Mouse (Mus musculus) right cerebral cortex, postnatal 14 days (tissue): ENCODE results near the gene Tle1.
A peak's percentile ranks its signal among the peaks of the same experiment; 100 is the strongest.

Source experiments
- DNase-seq: peaks from one replicate; pipeline ENCODE4 v3.0.0; 2022

Tle1 gene

GRCm38 (mm10) chr4:72200559-72201409 lies at the start of gene Tle1:
Gene Tle1, minus strand, starts transcription at chr4:72200919.
- DNase-seq: peak; percentile 99

GRCm38 (mm10) chr4:72233584-72234219 lies 33.0 kb upstream of the Tle1 start:
- no peak for DNase-seq

GRCm38 (mm10) chr4:72232206-72232605 lies 31.5 kb upstream of the Tle1 start:
- no peak for DNase-seq

GRCm38 (mm10) chr4:72230832-72231231 lies 30.1 kb upstream of the Tle1 start:
- no peak for DNase-seq

- no peak for DNase-seq
Measured at GRCm38 (mm10) chr4:72221629-72222028, 20.9 kb upstream of the Tle1 start.

GRCm38 (mm10) chr4:72204420-72205045 lies 3.8 kb upstream of the Tle1 start:
- no peak for DNase-seq

- peak; percentile 21 for DNase-seq
Measured at GRCm38 (mm10) chr4:72201521-72201991, 837 bp upstream of the Tle1 start.

- peak; percentile 46 for DNase-seq
Measured at GRCm38 (mm10) chr4:72199571-72200558, 854 bp downstream of the Tle1 start.

- peak; percentile 71 for DNase-seq
Measured at GRCm38 (mm10) chr4:72198877-72199411, 1.8 kb downstream of the Tle1 start.

- no peak for DNase-seq
Measured at GRCm38 (mm10) chr4:72197888-72198605, 2.7 kb downstream of the Tle1 start.

- DNase-seq: no peak
Measured at GRCm38 (mm10) chr4:72195116-72195835, 5.4 kb downstream of the Tle1 start.

GRCm38 (mm10) chr4:72193276-72193675 lies 7.4 kb downstream of the Tle1 start:
- DNase-seq: no peak

- no peak for DNase-seq
Measured at GRCm38 (mm10) chr4:72184476-72184875, 16.2 kb downstream of the Tle1 start.

GRCm38 (mm10) chr4:72182343-72182988 lies 18.3 kb downstream of the Tle1 start:
- no peak for DNase-seq

GRCm38 (mm10) chr4:72175943-72176342 lies 24.8 kb downstream of the Tle1 start:
- no peak for DNase-seq

- no peak for DNase-seq
Measured at GRCm38 (mm10) chr4:72168267-72168666, 32.5 kb downstream of the Tle1 start.

- no peak for DNase-seq
Measured at GRCm38 (mm10) chr4:72167761-72168229, 32.9 kb downstream of the Tle1 start.

GRCm38 (mm10) chr4:72167171-72167570 lies 33.5 kb downstream of the Tle1 start:
- DNase-seq: no peak

GRCm38 (mm10) chr4:72166561-72166960 lies 34.2 kb downstream of the Tle1 start:
- no peak for DNase-seq

- DNase-seq: no peak
Measured at GRCm38 (mm10) chr4:72165765-72166164, 35.0 kb downstream of the Tle1 start.
